Mouse (Mus musculus) spleen, postnatal 4 days (tissue): ENCODE results near the gene Foxa2.

Experiments
- DNase-seq, 2 experiments: peaks; one replicate each; pipeline ENCODE4 v3.0.0; 2022; ENCODE audit warnings: low spot score in 2 of 2

Foxa2 gene

GRCm38 (mm10) chr2:148004554-148005521, 41.9 kb downstream of the Foxa2 start:
- DNase-seq: no peak

- DNase-seq: no peak
These were observed 43.3 kb downstream of the Foxa2 start for GRCm38 (mm10) chr2:148003511-148003910.

GRCm38 (mm10) chr2:147998206-147998966, 48.4 kb downstream of the Foxa2 start:
- no peak for DNase-seq

- DNase-seq: no peak
These were observed 50.0 kb downstream of the Foxa2 start for GRCm38 (mm10) chr2:147996781-147997180.

GRCm38 (mm10) chr2:147993821-147994220, 52.9 kb downstream of the Foxa2 start:
- no peak for DNase-seq

GRCm38 (mm10) chr2:147992935-147993679, 53.7 kb downstream of the Foxa2 start:
- DNase-seq: no peak
